Mouse (Mus musculus): ENCODE data around the gene Btla. TPM values are rescaled to one million over a fixed set of nuclear protein-coding genes. Genes with fewer than 3 reads are reported as not detected.

The Btla gene
- total RNA-seq, 2 experiments from 2014 or later, result 0.23 to 0.32 TPM

- no peak for DNase-seq (ENCODE audit: low spot score in 2 of 2)
- intact Hi-C loops (cut with DNase I), result loop anchor here (5.0 kb wide), 1 partner anchor 97 kb away; no protein-coding TSS in a partner anchor
Measured at GRCm38 (mm10) chr16:45255183-45255861, 31.2 kb downstream of the Btla start.

DNA sequence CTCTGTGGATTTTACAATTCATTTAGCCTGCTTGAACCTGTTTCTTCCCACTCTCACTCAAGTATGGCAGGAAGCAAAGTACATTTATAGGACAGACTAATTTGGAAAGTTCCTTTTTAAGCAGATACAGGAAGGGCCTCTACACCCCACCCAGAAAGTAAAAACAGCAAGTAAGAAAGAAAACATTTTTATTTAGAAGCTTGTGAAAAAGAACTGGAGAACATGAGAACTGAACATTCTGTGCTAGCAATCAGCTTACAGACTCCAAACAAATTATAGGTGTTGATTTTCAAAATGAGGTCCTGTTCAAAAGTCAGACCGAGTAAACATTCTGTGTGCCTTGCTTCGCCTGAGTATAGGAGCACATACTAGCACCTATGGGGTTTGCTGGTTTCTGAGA lies 32.8 kb downstream of the Btla start:
- intact Hi-C loops (cut with DNase I), result loop anchor here (5.0 kb wide), 1 partner anchor 95 kb away; no protein-coding TSS in a partner anchor
- peak; percentile 12 to 57 for DNase-seq (ENCODE audit: low spot score in 2 of 2)

GRCm38 (mm10) chr16:45257567-45257966 lies 33.5 kb downstream of the Btla start:
- intact Hi-C loops (cut with DNase I), result loop anchor here (5.0 kb wide), 1 partner anchor 95 kb away; no protein-coding TSS in a partner anchor
- peak in 1 of 2 experiments; percentile 11 for DNase-seq (ENCODE audit: low spot score in 2 of 2)

- no peak for DNase-seq (ENCODE audit: low spot score in 2 of 2)
- intact Hi-C loops (cut with DNase I), result loop anchor here (5.0 kb wide), 1 partner anchor 93 kb away; no protein-coding TSS in a partner anchor
Measured at GRCm38 (mm10) chr16:45259663-45260062, 35.5 kb downstream of the Btla start.

DNA sequence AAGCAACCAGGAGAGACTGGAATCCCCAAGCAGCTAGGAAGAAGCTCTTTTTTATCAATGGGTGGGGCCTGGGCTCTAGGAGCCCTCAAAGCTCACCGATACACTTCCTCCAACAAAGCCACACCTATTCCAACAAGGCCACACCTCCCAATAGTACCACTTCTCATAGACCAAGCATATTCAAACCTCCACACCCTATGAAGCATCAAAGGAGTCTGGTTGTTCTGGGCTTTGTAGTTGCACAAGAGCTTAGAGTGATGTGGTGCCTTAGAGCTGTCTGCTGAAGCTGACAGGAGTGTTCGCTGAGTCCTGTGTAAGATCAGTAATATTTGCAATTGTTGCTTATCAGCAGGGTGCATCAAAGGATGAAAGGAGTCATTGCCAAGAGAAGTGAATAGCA lies 37.2 kb downstream of the Btla start:
- intact Hi-C loops (cut with DNase I), result no loop called here
- no peak for DNase-seq (ENCODE audit: low spot score in 2 of 2)

- DNase-seq (ENCODE audit: low spot score in 2 of 2), result no peak
- intact Hi-C loops (cut with DNase I), result no loop called here
Measured at GRCm38 (mm10) chr16:45262051-45262450, 37.9 kb downstream of the Btla start.

- intact Hi-C loops (cut with DNase I), result no loop called here
- DNase-seq (ENCODE audit: low spot score in 2 of 2), result no peak
Measured at GRCm38 (mm10) chr16:45269886-45270285, 45.8 kb downstream of the Btla start.

- intact Hi-C loops (cut with DNase I), result no loop called here
- no peak for DNase-seq (ENCODE audit: low spot score in 2 of 2)
Measured at GRCm38 (mm10) chr16:45283093-45283492, 59.0 kb downstream of the Btla start.

DNA sequence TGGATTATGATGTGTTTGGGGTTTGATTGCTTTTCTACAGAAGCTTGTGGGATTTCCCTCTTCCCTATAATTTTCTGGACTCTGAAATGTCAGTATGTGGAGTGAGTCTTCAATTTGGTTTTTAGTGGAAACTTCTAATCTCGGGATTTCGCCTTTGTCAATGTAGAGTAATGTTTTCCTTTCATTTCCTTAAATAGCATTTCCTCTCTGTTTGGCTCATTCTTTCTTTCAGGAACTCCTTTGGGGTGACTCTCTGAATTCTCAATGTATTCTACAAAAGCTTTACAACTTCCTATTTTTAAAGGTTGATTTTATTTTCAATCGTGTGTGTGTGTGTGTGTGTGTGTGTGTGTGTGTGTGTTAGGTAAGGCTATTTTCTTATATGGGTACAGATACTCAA lies 73.7 kb downstream of the Btla start:
- intact Hi-C loops (cut with DNase I), result no loop called here

More for the DNA sequence above, 73.7 kb downstream of the Btla start:
- no peak for DNase-seq (ENCODE audit: low spot score in 2 of 2)

Other genes starting within 250 kb of the Btla start
- gene Ccdc80, start 130.9 kb upstream of the Btla start, total RNA-seq (2021), result 1 to 10 TPM; 6.4 to 6.6 TPM
- 10 to 100 TPM; 45.0 to 50.4 TPM for gene Slc35a5, start 65.6 kb upstream of the Btla start, total RNA-seq (2021)
- gene Atg3, start 65.5 kb upstream of the Btla start, total RNA-seq (2021), result 10 to 100 TPM; 42.8 to 46.1 TPM
- 100 to 1,000 TPM; 107 to 124 TPM for gene Cd200, start 184.7 kb downstream of the Btla start, total RNA-seq (2021)